Mouse (Mus musculus): ENCODE measurements at regions not wholly inside any gene's neighbourhood (a gene's known extent, or its start where the extent isn't known, plus 50 kb on each side); places are given as distances from the start of the nearest gene placed in this dataset.

- H3K4me1 ChIP-seq (ENCODE audit: control insufficient read depth, insufficient read depth, low read length), result no peaks in the 10 kb centered on the region
- H3K9me3 ChIP-seq (ENCODE audit: control insufficient read depth, low read length), result no peaks in the 10 kb centered on the region
- H3K4me2 ChIP-seq (ENCODE audit: low read length), result no peak overlapping the region
- DNase-seq, result no peak
- H3K36me3 ChIP-seq (ENCODE audit: control insufficient read depth, insufficient read depth, low read length), result no peaks in the 10 kb centered on the region
- H3K4me3 ChIP-seq (replicated peaks; ENCODE audit: low read depth, low read length), result no peak overlapping the region
- no peak overlapping the region for H3K9ac ChIP-seq (replicated peaks; ENCODE audit: low read length)
- H3K27ac ChIP-seq (replicated peaks; ENCODE audit: low read depth, low read length), result no peak overlapping the region
- ATAC-seq (ENCODE audit: low FRiP score, low TSS enrichment), result no peak
- 60% methylated on average over 2 of the region's 2 CpGs for WGBS
- no peaks in the 10 kb centered on the region for H3K27me3 ChIP-seq (ENCODE audit: control insufficient read depth, insufficient read depth, low read length)
These were observed 302.2 kb downstream of the Zfp706 start for GRCm38 (mm10) chr15:36705391-36705790.

GRCm38 (mm10) chr15:36701846-36702245 lies 305.7 kb downstream of the Zfp706 start:
- Histone ChIP-seq H3K27me3 (ENCODE audit: control insufficient read depth, insufficient read depth, low read length) (no peaks in the 10 kb centered on the region), H3K9ac (replicated peaks; ENCODE audit: low read length) (no peak overlapping the region), H3K27ac (replicated peaks; ENCODE audit: low read depth, low read length) (no peak overlapping the region), H3K9me3 (ENCODE audit: control insufficient read depth, low read length) (no peaks in the 10 kb centered on the region), H3K36me3 (ENCODE audit: control insufficient read depth, insufficient read depth, low read length) (no peaks in the 10 kb centered on the region), H3K4me3 (replicated peaks; ENCODE audit: low read depth, low read length) (no peak overlapping the region), H3K4me1 (ENCODE audit: control insufficient read depth, insufficient read depth, low read length) (no peaks in the 10 kb centered on the region), H3K4me2 (ENCODE audit: low read length) (no peak overlapping the region)
- WGBS, result 55% methylated on average over 8 of the region's 8 CpGs
- ATAC-seq (ENCODE audit: low FRiP score, low TSS enrichment) (no peak), DNase-seq (no peak)

- Histone ChIP-seq H3K9ac (replicated peaks; ENCODE audit: low read length) (no peak overlapping the region), H3K27me3 (ENCODE audit: control insufficient read depth, insufficient read depth, low read length) (no peaks in the 10 kb centered on the region), H3K4me1 (ENCODE audit: control insufficient read depth, insufficient read depth, low read length) (no peaks in the 10 kb centered on the region), H3K4me3 (replicated peaks; ENCODE audit: low read depth, low read length) (no peak overlapping the region), H3K9me3 (ENCODE audit: control insufficient read depth, low read length) (no peaks in the 10 kb centered on the region), H3K27ac (replicated peaks; ENCODE audit: low read depth, low read length) (no peak overlapping the region), H3K4me2 (ENCODE audit: low read length) (no peak overlapping the region), H3K36me3 (ENCODE audit: control insufficient read depth, insufficient read depth, low read length) (no peaks in the 10 kb centered on the region)
- ATAC-seq (ENCODE audit: low FRiP score, low TSS enrichment) (no peak), DNase-seq (no peak)
- WGBS, result 90% methylated on average over 5 of the region's 5 CpGs
These were observed 307.4 kb downstream of the Zfp706 start for GRCm38 (mm10) chr15:36700196-36700595.

GRCm38 (mm10) chr15:36695199-36696129 lies 312.1 kb downstream of the Zfp706 start:
- peak; percentile 84; the same call in 1 of the 2 replicates for ATAC-seq (ENCODE audit: low FRiP score, low TSS enrichment)
- no peaks in the 10 kb centered on the region for H3K36me3 ChIP-seq (ENCODE audit: control insufficient read depth, insufficient read depth, low read length)
- no peak overlapping the region for H3K27ac ChIP-seq (replicated peaks; ENCODE audit: low read depth, low read length)

GRCm38 (mm10) chr15:36691002-36691652 lies 316.4 kb downstream of the Zfp706 start:
- Histone ChIP-seq H3K27ac (replicated peaks; ENCODE audit: low read depth, low read length) (no peak overlapping the region), H3K36me3 (ENCODE audit: control insufficient read depth, insufficient read depth, low read length) (no peaks in the 10 kb centered on the region), H3K4me2 (ENCODE audit: low read length) (peak overlapping the region; percentile 33), H3K9ac (replicated peaks; ENCODE audit: low read length) (no peak overlapping the region), H3K4me1 (ENCODE audit: control insufficient read depth, insufficient read depth, low read length) (0 out of 2 replicates have a peak, but pooled peaks cover 3% of the 10 kb centered on the region), H3K9me3 (ENCODE audit: control insufficient read depth, low read length) (no peaks in the 10 kb centered on the region), H3K4me3 (replicated peaks; ENCODE audit: low read depth, low read length) (0 out of 2 replicates have a peak overlapping the region, but pooled peaks have one; percentile 13), H3K27me3 (ENCODE audit: control insufficient read depth, insufficient read depth, low read length) (no peaks in the 10 kb centered on the region)
- ATAC-seq (ENCODE audit: low FRiP score, low TSS enrichment) (no peak), DNase-seq (peak; percentile 35)
- WGBS, result 50% methylated on average over 15 of the region's 15 CpGs

More at GRCm38 (mm10) chr15:36695199-36696129, 312.1 kb downstream of the Zfp706 start:
- peak overlapping the region; percentile 49 for H3K4me2 ChIP-seq (ENCODE audit: low read length)
- peak overlapping the region; percentile 30 for H3K4me3 ChIP-seq (replicated peaks; ENCODE audit: low read depth, low read length)
- WGBS, result 28% methylated on average over 14 of the region's 14 CpGs
- DNase-seq, result peak; percentile 88
- H3K4me1 ChIP-seq (ENCODE audit: control insufficient read depth, insufficient read depth, low read length), result no peaks in the 10 kb centered on the region
- no peaks in the 10 kb centered on the region for H3K9me3 ChIP-seq (ENCODE audit: control insufficient read depth, low read length)
- H3K27me3 ChIP-seq (ENCODE audit: control insufficient read depth, insufficient read depth, low read length), result no peaks in the 10 kb centered on the region
- peak overlapping the region; percentile 14; the same call in 1 of the 2 replicates for H3K9ac ChIP-seq (replicated peaks; ENCODE audit: low read length)

GRCm38 (mm10) chr15:36689881-36690280 lies 317.7 kb downstream of the Zfp706 start:
- Histone ChIP-seq H3K4me3 (replicated peaks; ENCODE audit: low read depth, low read length) (no peak overlapping the region), H3K27ac (replicated peaks; ENCODE audit: low read depth, low read length) (no peak overlapping the region), H3K9me3 (ENCODE audit: control insufficient read depth, low read length) (no peaks in the 10 kb centered on the region), H3K36me3 (ENCODE audit: control insufficient read depth, insufficient read depth, low read length) (no peaks in the 10 kb centered on the region), H3K9ac (replicated peaks; ENCODE audit: low read length) (no peak overlapping the region), H3K27me3 (ENCODE audit: control insufficient read depth, insufficient read depth, low read length) (no peaks in the 10 kb centered on the region), H3K4me2 (ENCODE audit: low read length) (no peak overlapping the region), H3K4me1 (ENCODE audit: control insufficient read depth, insufficient read depth, low read length) (0 out of 2 replicates have a peak, but pooled peaks cover 3% of the 10 kb centered on the region)
- DNase-seq (no peak), ATAC-seq (ENCODE audit: low FRiP score, low TSS enrichment) (no peak)
- WGBS, result 91% methylated on average over 7 of the region's 7 CpGs

- Histone ChIP-seq H3K4me3 (replicated peaks; ENCODE audit: low read depth, low read length) (no peak overlapping the region), H3K4me2 (ENCODE audit: low read length) (no peak overlapping the region), H3K9ac (replicated peaks; ENCODE audit: low read length) (no peak overlapping the region), H3K27me3 (ENCODE audit: control insufficient read depth, insufficient read depth, low read length) (no peaks in the 10 kb centered on the region), H3K4me1 (ENCODE audit: control insufficient read depth, insufficient read depth, low read length) (0 out of 2 replicates have a peak, but pooled peaks cover 3% of the 10 kb centered on the region), H3K27ac (replicated peaks; ENCODE audit: low read depth, low read length) (no peak overlapping the region), H3K9me3 (ENCODE audit: control insufficient read depth, low read length) (no peaks in the 10 kb centered on the region), H3K36me3 (ENCODE audit: control insufficient read depth, insufficient read depth, low read length) (no peaks in the 10 kb centered on the region)
- no peak for DNase-seq
- no peak for ATAC-seq (ENCODE audit: low FRiP score, low TSS enrichment)
- WGBS, result 84% methylated on average over 3 of the region's 3 CpGs
These were observed 318.3 kb downstream of the Zfp706 start for GRCm38 (mm10) chr15:36689301-36689700.

- Histone ChIP-seq H3K27ac (replicated peaks; ENCODE audit: low read depth, low read length) (no peak overlapping the region), H3K36me3 (ENCODE audit: control insufficient read depth, insufficient read depth, low read length) (no peaks in the 10 kb centered on the region), H3K4me1 (ENCODE audit: control insufficient read depth, insufficient read depth, low read length) (0 out of 2 replicates have a peak, but pooled peaks cover 3% of the 10 kb centered on the region), H3K9me3 (ENCODE audit: control insufficient read depth, low read length) (no peaks in the 10 kb centered on the region), H3K9ac (replicated peaks; ENCODE audit: low read length) (no peak overlapping the region), H3K4me2 (ENCODE audit: low read length) (no peak overlapping the region), H3K4me3 (replicated peaks; ENCODE audit: low read depth, low read length) (no peak overlapping the region), H3K27me3 (ENCODE audit: control insufficient read depth, insufficient read depth, low read length) (no peaks in the 10 kb centered on the region)
- DNase-seq, result no peak
- 17% methylated on average over 17 of the region's 17 CpGs for WGBS
- ATAC-seq (ENCODE audit: low FRiP score, low TSS enrichment), result no peak
These were observed 319.4 kb downstream of the Zfp706 start for GRCm38 (mm10) chr15:36688051-36688754.
